Mouse (Mus musculus): Measurements from ENCODE around the gene Ctr9. TPM values are rescaled to one million over a fixed set of nuclear protein-coding genes. Genes with fewer than 3 reads are reported as not detected.

The Ctr9 gene
- polyA plus RNA-seq, 1 experiment from 2014 or later: 66.7 TPM

DNA sequence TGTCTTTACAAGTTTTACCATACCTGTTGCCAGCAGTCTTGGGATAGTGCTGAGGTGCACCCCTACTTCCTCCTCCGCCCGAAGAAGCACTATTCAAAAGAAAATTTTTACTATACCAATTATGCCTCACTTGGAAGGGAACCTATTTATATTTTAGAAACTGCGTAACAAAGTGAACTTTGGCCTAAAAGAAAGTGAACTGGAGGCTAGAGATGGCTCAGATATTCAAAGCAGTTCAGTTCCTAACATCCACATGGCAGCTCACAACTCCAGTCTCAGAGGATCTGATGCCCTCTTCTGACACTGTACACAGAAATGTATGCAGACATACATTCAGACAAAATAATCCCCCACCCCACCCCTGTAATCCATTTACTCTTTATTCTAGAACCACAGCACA, 52.1 kb downstream of the Ctr9 start:
- H3K27me3 ChIP-seq: no peaks in the 10 kb centered on the region
- peaks cover 20% of the 10 kb centered on the region for H3K4me1 ChIP-seq
- ATAC-seq (ENCODE audit: borderline replicate concordance, extremely low read depth, low FRiP score, low TSS enrichment): no peak
- H3K4me2 ChIP-seq: peak overlapping the region; percentile 83
- peak overlapping the region; percentile 100 for H3K9ac ChIP-seq
- WGBS: 74% methylated on average over 3 of the region's 3 CpGs
- peaks cover 54% of the 10 kb centered on the region for H3K36me3 ChIP-seq
- H3K27ac ChIP-seq: no peak overlapping the region; the same call in 1 of the 2 replicates
- no peaks in the 10 kb centered on the region for H3K9me3 ChIP-seq
- peak overlapping the region; percentile 97 for H3K4me3 ChIP-seq

DNA sequence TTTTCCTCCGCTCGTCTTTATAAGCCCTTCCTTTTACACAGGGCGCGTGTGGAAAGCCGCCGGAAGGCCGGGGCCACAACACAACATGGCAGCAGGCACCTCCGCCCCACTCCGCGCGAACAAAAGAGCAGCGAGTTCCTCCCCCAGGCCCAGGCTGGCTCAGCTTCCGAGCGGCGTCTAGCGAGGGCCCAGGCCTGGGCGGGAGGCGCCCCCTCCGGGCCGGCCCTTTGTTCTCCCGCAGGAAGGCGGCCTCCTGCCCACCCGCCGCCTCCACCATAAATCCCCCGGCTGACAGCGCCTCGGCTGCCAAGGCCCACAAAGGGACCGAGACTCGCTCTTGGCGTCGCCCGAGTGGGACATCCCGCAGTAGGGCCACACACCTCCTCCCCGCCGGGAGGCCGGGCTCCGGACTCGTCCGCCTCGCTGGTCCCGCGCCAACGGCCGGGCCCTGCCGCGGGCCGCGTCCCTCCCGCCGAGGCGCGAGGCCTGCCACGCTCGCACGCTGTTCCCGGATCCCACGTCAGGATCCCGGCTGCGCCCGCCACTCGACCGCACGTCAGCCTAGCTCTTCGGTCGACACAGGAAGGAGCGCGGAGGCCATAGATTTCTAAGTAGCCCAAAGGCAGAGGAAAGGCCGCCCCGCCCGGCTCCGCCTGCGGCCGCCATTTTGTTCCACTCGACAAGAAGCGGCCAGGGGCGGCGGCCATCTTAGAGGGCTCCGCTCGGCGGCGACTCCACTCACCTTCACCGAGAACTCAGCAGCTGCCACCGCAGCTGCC, 53.5 kb downstream of the Ctr9 start:
- WGBS: under 1% methylated on average over 82 of the region's 83 CpGs
- no peaks in the 10 kb centered on the region for H3K27me3 ChIP-seq
- H3K4me3 ChIP-seq: peak overlapping the region; percentile 97
- peak overlapping the region; percentile 99 for H3K27ac ChIP-seq
- H3K4me1 ChIP-seq: peaks cover 20% of the 10 kb centered on the region
- H3K9me3 ChIP-seq: no peaks in the 10 kb centered on the region
- H3K4me2 ChIP-seq: peak overlapping the region; percentile 83
- peaks cover 41% of the 10 kb centered on the region for H3K36me3 ChIP-seq
- H3K9ac ChIP-seq: peak overlapping the region; percentile 100
- ATAC-seq (ENCODE audit: borderline replicate concordance, extremely low read depth, low FRiP score, low TSS enrichment): peak; percentile 70

DNA sequence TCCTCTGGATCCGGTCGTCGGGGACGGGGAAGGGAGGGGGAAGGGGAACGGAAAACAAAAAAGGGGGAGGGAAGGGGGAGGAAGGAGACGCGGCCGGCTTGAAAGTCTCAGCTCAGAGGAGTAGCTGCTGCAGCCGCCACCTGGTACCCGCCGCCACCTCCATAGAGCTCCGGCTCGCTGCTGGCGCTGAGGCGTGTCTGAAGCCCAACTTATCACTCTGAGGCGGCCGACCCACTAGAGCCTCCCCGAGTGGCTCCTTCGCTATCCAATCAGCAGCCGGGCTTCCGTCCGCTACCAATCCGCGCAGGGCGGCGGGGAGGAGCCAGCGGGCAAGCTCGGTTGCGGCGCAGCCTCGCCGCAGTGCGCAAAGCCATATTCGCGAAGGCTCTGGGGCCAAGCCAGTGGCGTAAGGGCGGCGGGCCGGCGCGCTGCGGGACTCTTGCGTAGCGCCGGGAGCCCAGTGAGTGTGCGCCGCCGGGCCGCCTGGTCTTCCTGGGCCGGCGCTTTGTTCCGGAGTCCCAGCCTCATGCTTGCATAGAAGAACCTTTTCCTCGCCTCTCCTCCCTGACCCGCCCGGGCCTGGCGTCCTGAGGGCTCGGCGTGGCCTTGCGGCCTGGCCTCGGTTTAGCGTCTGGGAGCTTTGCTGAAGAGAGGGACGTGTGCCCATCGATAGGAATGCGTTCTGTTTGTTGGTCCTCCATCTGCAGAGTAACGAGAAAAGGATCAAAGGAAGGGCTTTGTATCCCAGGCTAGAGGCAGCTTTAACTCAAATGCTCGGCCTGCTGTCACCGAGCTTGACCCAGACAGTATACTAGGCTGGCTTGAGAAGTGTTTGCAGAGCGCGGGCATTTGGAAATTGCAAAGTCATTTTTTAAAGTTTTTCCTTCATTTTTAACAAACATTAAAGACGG, 54.3 kb downstream of the Ctr9 start, which contains the start of gene Eif4g2:
Gene Eif4g2, minus strand, starts transcription at position 209 of the 911 bp plus-strand sequence.
- peak within 1 kb of the TSS; percentile 99 for H3K27ac ChIP-seq
- peak; percentile 99 for ATAC-seq (ENCODE audit: borderline replicate concordance, extremely low read depth, low FRiP score, low TSS enrichment)
- H3K9me3 ChIP-seq: no peaks in the 10 kb centered on the region
- under 1% methylated on average over 70 of the region's 70 CpGs for WGBS
- no peaks in the 10 kb centered on the region for H3K27me3 ChIP-seq
- peaks cover 20% of the 10 kb centered on the region for H3K4me1 ChIP-seq
- peak within 1 kb of the TSS; percentile 97 for H3K4me3 ChIP-seq
- peaks cover 32% of the 10 kb centered on the region for H3K36me3 ChIP-seq
- peak within 1 kb of the TSS; percentile 100 for H3K9ac ChIP-seq
- H3K4me2 ChIP-seq: peak within 1 kb of the TSS; percentile 83

DNA sequence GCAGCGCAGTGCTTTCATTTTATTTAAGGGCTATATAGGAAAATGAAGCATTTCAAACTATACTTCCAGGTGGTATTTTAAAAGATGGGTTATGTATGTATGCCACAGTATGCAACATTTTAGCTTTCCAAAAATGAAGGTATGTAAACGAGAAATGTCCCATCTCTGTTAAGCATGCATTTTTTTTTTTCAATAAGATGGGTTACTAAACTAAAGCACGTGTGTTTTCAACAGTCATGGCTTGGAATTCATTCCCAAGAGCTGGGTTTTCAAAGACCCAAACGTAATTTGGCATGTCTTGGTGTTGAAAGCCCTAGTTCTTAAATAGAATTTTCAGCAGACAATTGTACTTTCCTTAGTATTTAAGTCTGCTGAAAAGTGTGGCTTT, 55.0 kb downstream of the Ctr9 start:
- Histone ChIP-seq H3K4me3 (peak overlapping the region; percentile 97), H3K4me2 (peak overlapping the region; percentile 61), H3K4me1 (peaks cover 20% of the 10 kb centered on the region), H3K9me3 (no peaks in the 10 kb centered on the region), H3K36me3 (peaks cover 27% of the 10 kb centered on the region), H3K27me3 (no peaks in the 10 kb centered on the region), H3K9ac (peak overlapping the region; percentile 67), H3K27ac (peak overlapping the region; percentile 99)
- no peak for ATAC-seq (ENCODE audit: borderline replicate concordance, extremely low read depth, low FRiP score, low TSS enrichment)
- WGBS: 9% methylated on average over 4 of the region's 4 CpGs

DNA sequence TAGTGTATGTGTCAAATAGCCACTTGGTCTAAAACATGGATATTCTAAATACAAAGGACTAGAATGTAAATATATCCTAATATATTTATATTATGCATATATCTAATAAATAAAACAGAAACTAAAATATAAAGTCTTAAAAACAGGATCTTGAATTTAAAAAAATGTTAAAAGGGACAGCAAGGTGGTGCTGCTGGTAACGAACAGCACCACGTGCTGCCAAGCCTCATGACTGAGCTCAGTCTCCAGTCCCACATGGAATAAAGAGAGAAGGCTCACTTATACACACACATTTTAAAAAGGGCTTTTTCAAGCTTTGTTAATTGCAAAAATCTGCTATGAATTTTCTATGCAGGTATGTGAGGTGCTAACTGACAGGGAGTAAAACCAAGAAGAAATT, 55.7 kb downstream of the Ctr9 start:
- H3K9ac ChIP-seq: no peak overlapping the region
- peaks cover 19% of the 10 kb centered on the region for H3K4me1 ChIP-seq
- 82% methylated on average over 2 of the region's 2 CpGs for WGBS
- no peak overlapping the region for H3K4me3 ChIP-seq
- no peak for ATAC-seq (ENCODE audit: borderline replicate concordance, extremely low read depth, low FRiP score, low TSS enrichment)
- H3K4me2 ChIP-seq: no peak overlapping the region
- peaks cover 20% of the 10 kb centered on the region for H3K36me3 ChIP-seq
- no peaks in the 10 kb centered on the region for H3K27me3 ChIP-seq
- H3K9me3 ChIP-seq: no peaks in the 10 kb centered on the region
- no peak overlapping the region for H3K27ac ChIP-seq

DNA sequence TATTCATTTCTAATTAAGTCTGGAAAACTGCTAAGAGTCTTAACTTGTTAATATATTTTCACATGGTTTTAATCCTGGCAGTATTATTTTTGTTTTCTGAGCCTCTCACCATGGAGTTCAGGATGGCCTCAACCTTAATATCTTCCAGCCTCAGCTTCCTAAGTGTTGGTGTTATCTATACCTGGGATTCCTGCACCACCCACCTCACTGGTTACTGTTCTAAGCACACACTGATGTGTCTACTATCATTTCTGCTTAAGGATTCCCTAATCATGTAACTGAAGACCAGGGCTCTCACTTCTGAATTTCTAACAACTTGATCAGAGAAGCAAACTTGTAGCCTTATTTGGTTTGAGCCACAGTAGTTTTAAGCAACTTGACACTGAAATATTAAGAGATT, 56.4 kb downstream of the Ctr9 start:
- no peak overlapping the region for H3K27ac ChIP-seq
- H3K4me1 ChIP-seq: peaks cover 13% of the 10 kb centered on the region
- H3K36me3 ChIP-seq: peaks cover 12% of the 10 kb centered on the region
- no peaks in the 10 kb centered on the region for H3K27me3 ChIP-seq
- no peak for ATAC-seq (ENCODE audit: borderline replicate concordance, extremely low read depth, low FRiP score, low TSS enrichment)
- H3K9ac ChIP-seq: no peak overlapping the region
- H3K4me3 ChIP-seq: no peak overlapping the region
- H3K4me2 ChIP-seq: no peak overlapping the region
- no peaks in the 10 kb centered on the region for H3K9me3 ChIP-seq

DNA sequence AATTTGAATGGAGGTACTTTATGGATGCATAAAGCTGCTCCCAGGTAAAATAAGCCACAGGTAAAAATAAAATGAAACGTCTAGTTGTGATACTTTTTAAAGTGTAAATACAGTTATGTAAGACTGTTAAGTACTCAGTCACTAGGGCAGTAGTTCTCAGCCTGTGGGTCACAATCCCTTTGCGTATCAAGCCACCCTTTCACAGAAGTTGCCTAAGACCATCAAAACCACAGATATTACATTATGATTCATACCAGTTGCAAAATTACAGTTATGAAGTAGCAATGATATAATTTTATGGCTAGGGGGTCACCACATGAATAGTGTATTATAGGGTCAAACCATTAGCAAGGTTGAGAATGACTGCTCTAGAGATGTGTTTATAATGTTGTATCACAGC, 66.4 kb downstream of the Ctr9 start:
- Histone ChIP-seq H3K4me1 (no peaks in the 10 kb centered on the region), H3K4me2 (no peak overlapping the region), H3K36me3 (no peaks in the 10 kb centered on the region), H3K27ac (no peak overlapping the region), H3K9me3 (no peaks in the 10 kb centered on the region), H3K27me3 (no peaks in the 10 kb centered on the region), H3K4me3 (no peak overlapping the region), H3K9ac (no peak overlapping the region)
- 74% methylated on average over 2 of the region's 2 CpGs for WGBS
- ATAC-seq (ENCODE audit: borderline replicate concordance, extremely low read depth, low FRiP score, low TSS enrichment): no peak

DNA sequence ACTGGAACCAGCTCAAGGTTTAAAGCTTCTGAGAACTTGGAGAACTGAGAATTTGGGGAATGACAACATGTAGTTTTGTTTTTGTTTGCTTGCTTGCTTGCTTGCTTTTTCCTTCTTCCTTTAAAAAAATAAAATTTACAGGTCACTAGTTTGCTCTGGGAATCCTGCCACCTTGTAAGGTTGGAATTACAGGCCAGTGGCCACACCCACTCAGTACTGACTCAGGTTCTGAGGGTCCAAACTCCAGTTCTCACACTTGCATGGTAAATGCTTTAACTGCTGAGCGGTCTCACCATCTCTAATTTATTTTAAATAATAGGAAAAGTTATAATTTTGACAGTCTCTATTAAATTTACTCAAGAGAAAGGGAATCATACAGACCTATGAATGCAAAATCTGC, 69.4 kb downstream of the Ctr9 start:
- 94% methylated on average over 1 of the region's 1 CpGs for WGBS
- Histone ChIP-seq H3K36me3 (no peaks in the 10 kb centered on the region), H3K4me1 (no peaks in the 10 kb centered on the region), H3K27me3 (no peaks in the 10 kb centered on the region), H3K27ac (no peak overlapping the region), H3K4me2 (no peak overlapping the region), H3K9me3 (no peaks in the 10 kb centered on the region), H3K4me3 (no peak overlapping the region), H3K9ac (no peak overlapping the region)
- ATAC-seq (ENCODE audit: borderline replicate concordance, extremely low read depth, low FRiP score, low TSS enrichment): no peak

Other genes starting within 250 kb of the Ctr9 start
- 34.1 and 38.8 TPM in 2 replicates for gene Rnf141, start 184.5 kb upstream of the Ctr9 start, polyA plus RNA-seq (2015; fragmentation: Nextera tagmentation; extraction: Ambion mirVana)
- gene Lyve1, start 165.7 kb upstream of the Ctr9 start, polyA plus RNA-seq (2015; fragmentation: Nextera tagmentation; extraction: Ambion mirVana): 48.2 and 55.6 TPM in 2 replicates
- gene Mrvi1, start 46.5 kb upstream of the Ctr9 start, polyA plus RNA-seq (2015; fragmentation: Nextera tagmentation; extraction: Ambion mirVana): 9.1 and 10.0 TPM in 2 replicates
- 735 and 742 TPM in 2 replicates for gene Eif4g2, start 54.1 kb downstream of the Ctr9 start, polyA plus RNA-seq (2015; fragmentation: Nextera tagmentation; extraction: Ambion mirVana)

All from lung, embryonic 15.5 days (tissue).